Mouse (Mus musculus) urinary bladder, adult 2 months (tissue): ENCODE data around the gene Dytn. TPM values are rescaled to one million over a fixed set of nuclear protein-coding genes. Genes with fewer than 3 reads are reported as not detected.

Experiments used
- DNase-seq: peaks from one replicate; pipeline ENCODE4 v3.0.0; 2022; ENCODE audit warnings: low spot score
- polyA plus RNA-seq: library from polyadenylated mRNA; depleted of rRNA; stranded (reverse); fragments of >200 nt; gene quantifications from 2 replicates; pipeline ENCODE4 v1.2.3, GENCODE M21; 2012; rRNA removed

Gene Dytn
- polyA plus RNA-seq, 1 experiment = 0.15 TPM

DNA sequence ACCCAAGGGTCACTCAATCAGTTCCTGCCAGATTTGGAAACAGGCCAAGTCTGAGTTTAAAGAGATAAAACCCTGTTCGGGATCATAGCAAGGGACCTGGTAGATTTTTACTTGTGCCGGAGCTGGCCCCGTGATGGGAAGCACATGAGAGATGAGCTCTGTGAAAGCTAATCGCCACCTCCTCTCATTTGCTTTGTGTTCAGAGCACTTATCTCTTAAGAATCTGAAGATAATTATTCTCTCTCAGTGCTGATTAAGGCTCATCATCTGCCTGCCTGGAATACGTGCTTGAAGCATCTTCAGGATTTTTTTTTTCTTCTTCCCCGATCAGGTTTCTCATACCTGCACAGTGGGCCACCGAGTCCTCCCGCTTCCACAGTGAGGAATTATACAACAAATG, 107.6 kb downstream of the Dytn start:
- no peak for DNase-seq

- no peak for DNase-seq
Observed at GRCm38 (mm10) chr1:63576803-63577202, 109.9 kb downstream of the Dytn start.

GRCm38 (mm10) chr1:63573864-63574611, 112.7 kb downstream of the Dytn start:
- DNase-seq = no peak

- DNase-seq = no peak
Observed at GRCm38 (mm10) chr1:63573432-63573831, 113.3 kb downstream of the Dytn start.

Other genes starting within 250 kb of the Dytn start
- 38.1 and 45.9 TPM in 2 replicates for gene Adam23, start 241.0 kb downstream of the Dytn start, polyA plus RNA-seq
- not detected in 2 replicates for gene Gm39653, start 71.0 kb downstream of the Dytn start, polyA plus RNA-seq
- gene Mdh1b, start 43.4 kb upstream of the Dytn start, polyA plus RNA-seq = not detected in 2 replicates
- gene Fastkd2, start 43.7 kb upstream of the Dytn start, polyA plus RNA-seq = 18.9 and 19.3 TPM in 2 replicates
- gene 4933402D24Rik, start 82.3 kb upstream of the Dytn start, polyA plus RNA-seq = not detected in 2 replicates